Mouse (Mus musculus) E14TG2a.4 (cell line): ENCODE measurements around the gene Trank1.

Experiments used
- CTCF ChIP-seq: conservative IDR thresholded peaks from 2 replicates; pipeline ENCODE4 v1.5.1; 2014; ENCODE audit warnings: low read length
- POU5F1 ChIP-seq: IDR thresholded peaks from 2 replicates; pipeline ENCODE4 v1.6.1; 2014; ENCODE audit warnings: low read length, borderline replicate concordance

- TF ChIP-seq CTCF = no peak
- TF ChIP-seq POU5F1 = no peak
Observed at GRCm38 (mm10) chr9:111285676-111286075, 25.9 kb upstream of the Trank1 start.
